Mouse (Mus musculus): ENCODE measurements around the gene Elp4. TPM values are rescaled to one million over a fixed set of nuclear protein-coding genes. Genes with fewer than 3 reads are reported as not detected.

Elp4 gene
- polyA plus RNA-seq, 1 experiment, result 24.1 TPM

DNA sequence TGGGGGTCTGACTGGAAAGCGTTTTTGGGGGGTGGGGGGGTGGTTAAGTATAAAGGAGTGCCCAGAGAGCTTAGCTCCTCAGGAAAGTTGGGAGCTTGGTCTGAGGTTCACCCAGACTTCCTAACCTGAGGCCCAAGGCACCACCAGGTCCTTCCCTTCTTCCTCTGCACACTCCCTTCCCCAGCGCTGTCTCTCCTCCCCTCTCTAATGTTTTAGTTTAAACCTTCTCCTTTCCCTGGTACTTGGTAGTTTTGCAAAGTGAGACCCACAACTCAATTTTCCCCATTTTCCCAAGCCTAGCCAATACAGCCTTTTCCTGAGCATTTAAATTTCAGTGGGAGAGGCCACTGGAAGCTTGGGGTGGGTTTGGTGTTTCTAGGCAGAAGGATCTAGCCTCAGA, 225.0 kb downstream of the Elp4 start:
- TF ChIP-seq CTCF (IDR thresholded peaks at IDR 0.05; ENCODE audit: borderline replicate concordance, insufficient read depth, low read length) (no peak), POLR2A (IDR thresholded peaks at IDR 0.05; ENCODE audit: low read depth, low read length) (no peak)
- H3K27ac ChIP-seq (ENCODE audit: insufficient read depth, low read length), result no peak overlapping the region
- 0 out of 2 replicates have a peak, but pooled peaks cover 2% of the 10 kb centered on the region for H3K4me1 ChIP-seq (ENCODE audit: control insufficient read depth, insufficient read depth, low read length)
- no peak overlapping the region for H3K4me3 ChIP-seq (ENCODE audit: insufficient read depth, low read length)

GRCm38 (mm10) chr2:105678880-105679321, 225.5 kb downstream of the Elp4 start:
- Histone ChIP-seq H3K4me1 (ENCODE audit: control insufficient read depth, insufficient read depth, low read length) (0 out of 2 replicates have a peak, but pooled peaks cover 5% of the 10 kb centered on the region), H3K4me3 (ENCODE audit: insufficient read depth, low read length) (no peak overlapping the region), H3K27ac (ENCODE audit: insufficient read depth, low read length) (no peak overlapping the region)
- TF ChIP-seq POLR2A (IDR thresholded peaks at IDR 0.05; ENCODE audit: low read depth, low read length) (no peak), CTCF (IDR thresholded peaks at IDR 0.05; ENCODE audit: borderline replicate concordance, insufficient read depth, low read length) (no peak)

GRCm38 (mm10) chr2:105678306-105678705, 226.1 kb downstream of the Elp4 start:
- TF ChIP-seq POLR2A (IDR thresholded peaks at IDR 0.05; ENCODE audit: low read depth, low read length), result no peak
- no peak for TF ChIP-seq CTCF (IDR thresholded peaks at IDR 0.05; ENCODE audit: borderline replicate concordance, insufficient read depth, low read length)
- Histone ChIP-seq H3K4me1 (ENCODE audit: control insufficient read depth, insufficient read depth, low read length) (0 out of 2 replicates have a peak, but pooled peaks cover 6% of the 10 kb centered on the region), H3K27ac (ENCODE audit: insufficient read depth, low read length) (no peak overlapping the region), H3K4me3 (ENCODE audit: insufficient read depth, low read length) (no peak overlapping the region)

GRCm38 (mm10) chr2:105677434-105678105, 226.8 kb downstream of the Elp4 start:
- Histone ChIP-seq H3K4me1 (ENCODE audit: control insufficient read depth, insufficient read depth, low read length) (0 out of 2 replicates have a peak, but pooled peaks cover 6% of the 10 kb centered on the region), H3K4me3 (ENCODE audit: insufficient read depth, low read length) (no peak overlapping the region), H3K27ac (ENCODE audit: insufficient read depth, low read length) (no peak overlapping the region)
- TF ChIP-seq POLR2A (IDR thresholded peaks at IDR 0.05; ENCODE audit: low read depth, low read length) (no peak), CTCF (IDR thresholded peaks at IDR 0.05; ENCODE audit: borderline replicate concordance, insufficient read depth, low read length) (no peak)

DNA sequence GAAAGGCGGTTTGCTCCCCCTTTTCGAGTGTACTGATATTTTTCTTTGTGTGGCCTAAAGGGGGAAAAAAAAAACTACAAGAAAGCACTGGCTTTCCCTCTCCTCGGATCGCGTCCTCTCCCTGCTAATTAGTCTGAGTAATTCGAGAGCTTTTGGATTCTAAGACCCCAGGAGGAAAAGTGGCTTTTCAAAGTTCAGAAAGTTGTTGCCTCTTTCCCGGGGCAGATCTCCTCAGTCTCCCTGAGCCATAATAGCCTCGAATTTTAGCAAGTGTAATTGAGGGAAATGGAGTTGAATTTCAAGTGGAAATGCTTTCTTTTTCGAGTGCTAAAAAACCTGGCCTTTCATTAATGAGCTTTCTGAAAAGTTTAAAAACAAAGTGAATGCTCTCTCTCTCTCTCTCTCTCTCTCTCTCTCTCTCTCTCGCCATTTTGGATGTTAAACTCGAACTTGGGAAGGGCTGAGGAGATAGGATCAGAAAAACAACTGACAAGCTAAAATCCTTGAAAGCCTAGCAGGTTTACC, 227.4 kb downstream of the Elp4 start:
- no peak overlapping the region for H3K4me3 ChIP-seq (ENCODE audit: insufficient read depth, low read length)
- H3K27ac ChIP-seq (ENCODE audit: insufficient read depth, low read length), result no peak overlapping the region
- 0 out of 2 replicates have a peak, but pooled peaks cover 6% of the 10 kb centered on the region for H3K4me1 ChIP-seq (ENCODE audit: control insufficient read depth, insufficient read depth, low read length)
- TF ChIP-seq POLR2A (IDR thresholded peaks at IDR 0.05; ENCODE audit: low read depth, low read length), result no peak
- no peak for TF ChIP-seq CTCF (IDR thresholded peaks at IDR 0.05; ENCODE audit: borderline replicate concordance, insufficient read depth, low read length)

- Histone ChIP-seq H3K4me1 (ENCODE audit: control insufficient read depth, insufficient read depth, low read length) (0 out of 2 replicates have a peak, but pooled peaks cover 6% of the 10 kb centered on the region), H3K27ac (ENCODE audit: insufficient read depth, low read length) (no peak overlapping the region), H3K4me3 (ENCODE audit: insufficient read depth, low read length) (peak overlapping the region; percentile 15)
- TF ChIP-seq POLR2A (IDR thresholded peaks at IDR 0.05; ENCODE audit: low read depth, low read length) (no peak), CTCF (IDR thresholded peaks at IDR 0.05; ENCODE audit: borderline replicate concordance, insufficient read depth, low read length) (no peak)
Observed at GRCm38 (mm10) chr2:105676080-105676908, 228.1 kb downstream of the Elp4 start.

DNA sequence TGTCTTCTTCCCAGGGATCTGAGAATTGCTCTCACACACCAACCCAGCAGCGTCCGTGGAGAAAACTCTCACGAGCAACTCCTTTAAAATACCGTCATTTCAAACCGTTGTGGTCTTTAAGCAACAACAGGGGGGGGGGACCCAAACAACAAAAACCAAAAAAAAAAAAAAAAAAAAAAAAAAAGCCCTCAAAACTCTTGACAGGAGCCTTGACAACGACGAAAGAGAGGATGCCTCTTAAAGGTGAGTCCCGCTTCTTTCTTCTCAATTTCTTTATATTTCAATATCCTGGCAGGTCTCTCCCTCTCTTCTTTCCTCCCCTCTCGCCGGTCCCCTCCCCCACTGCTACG, 228.7 kb downstream of the Elp4 start:
- TF ChIP-seq POLR2A (IDR thresholded peaks at IDR 0.05; ENCODE audit: low read depth, low read length) (no peak), CTCF (IDR thresholded peaks at IDR 0.05; ENCODE audit: borderline replicate concordance, insufficient read depth, low read length) (no peak)
- Histone ChIP-seq H3K4me1 (ENCODE audit: control insufficient read depth, insufficient read depth, low read length) (0 out of 2 replicates have a peak, but pooled peaks cover 6% of the 10 kb centered on the region), H3K27ac (ENCODE audit: insufficient read depth, low read length) (no peak overlapping the region), H3K4me3 (ENCODE audit: insufficient read depth, low read length) (peak overlapping the region; percentile 23)

DNA sequence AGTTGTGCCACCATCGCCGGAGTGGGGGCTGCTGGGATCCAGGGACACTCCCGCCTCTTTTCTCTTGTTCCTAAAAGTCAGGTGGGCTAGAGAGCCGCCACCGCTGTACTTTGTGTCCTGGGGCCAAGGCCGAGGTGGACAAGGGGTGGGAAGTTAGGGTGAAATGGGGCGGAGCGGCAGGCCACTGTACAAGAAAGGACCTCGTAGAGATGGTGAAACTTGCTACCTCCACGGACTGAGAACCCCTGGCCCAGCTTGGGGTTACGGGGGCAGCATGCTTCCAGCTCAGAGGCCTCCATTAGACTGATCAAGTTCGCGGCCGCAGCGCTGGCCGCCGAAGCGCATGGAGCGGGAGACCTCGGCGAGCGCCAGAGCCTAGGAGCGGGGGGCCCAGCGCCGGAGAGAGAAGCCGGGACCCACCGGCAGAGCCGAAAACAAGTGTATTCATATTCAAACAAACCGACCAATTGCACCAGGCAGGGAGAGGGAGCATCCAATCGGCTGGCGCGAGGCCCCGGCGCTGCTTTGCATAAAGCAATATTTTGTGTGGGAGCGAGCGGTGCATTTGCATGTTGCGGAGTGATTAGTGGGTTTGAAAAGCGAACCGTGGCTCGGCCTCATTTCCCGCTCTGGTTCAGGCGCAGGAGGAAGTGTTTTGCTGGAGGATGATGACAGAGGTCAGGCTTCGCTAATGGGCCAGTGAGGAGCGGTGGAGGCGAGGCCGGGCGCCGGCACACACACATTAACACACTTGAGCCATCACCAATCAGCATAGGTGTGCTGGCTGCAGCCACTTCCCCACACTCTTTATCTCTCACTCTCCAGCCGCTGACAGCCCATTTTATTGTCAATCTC, 229.3 kb downstream of the Elp4 start:
- peak overlapping the region; percentile 23 for H3K4me3 ChIP-seq (ENCODE audit: insufficient read depth, low read length)
- 0 out of 2 replicates have a peak, but pooled peaks cover 6% of the 10 kb centered on the region for H3K4me1 ChIP-seq (ENCODE audit: control insufficient read depth, insufficient read depth, low read length)
- no peak overlapping the region for H3K27ac ChIP-seq (ENCODE audit: insufficient read depth, low read length)
- TF ChIP-seq POLR2A (IDR thresholded peaks at IDR 0.05; ENCODE audit: low read depth, low read length), result no peak
- no peak for TF ChIP-seq CTCF (IDR thresholded peaks at IDR 0.05; ENCODE audit: borderline replicate concordance, insufficient read depth, low read length)

All from embryonic fibroblast, embryonic 13.5 days (primary cell).